Comparison of ENCODE assay signal across 8 mouse cellular contexts in the genomic region with DNA sequence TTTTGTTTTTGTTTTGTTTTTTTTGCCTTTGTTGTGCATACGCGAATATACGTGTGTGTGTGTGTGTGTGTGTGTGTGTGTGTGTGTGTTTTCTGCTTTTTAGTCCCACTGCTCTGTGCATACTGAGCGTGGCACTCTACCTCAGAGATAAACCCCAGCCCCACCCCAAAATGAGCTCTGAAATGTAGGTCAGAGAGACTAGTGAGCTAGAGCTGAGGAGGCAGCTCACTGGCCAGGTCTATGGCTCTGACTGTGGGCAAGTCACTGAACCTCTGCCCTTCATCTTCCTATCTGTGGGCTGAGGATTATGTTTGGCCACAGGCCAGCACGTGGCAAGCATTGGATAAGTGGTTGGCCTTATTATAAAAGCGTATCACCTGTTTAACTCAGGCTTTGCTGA. TPM values are rescaled to one million over a fixed set of nuclear protein-coding genes. Genes with fewer than 3 reads are reported as not detected.
DNase-seq lines count a peak whose midpoint lies in the region; ATAC-seq and TF ChIP-seq lines count a peak whose summit lies in the region.
"Had no signal": no experiment of that assay in that cellular context is flagged by ENCODE, and none has a peak within 500 bp of the region (broad histone marks: within the 10 kb centered on the region; RNA-seq: fewer than 3 reads in every experiment).

No protein-coding gene starts in this region.

- no peak for TF ChIP-seq POLR2A in kidney, adult 2 months (IDR thresholded peaks at IDR 0.05; ENCODE audit: low read depth, low read length)

- no peak overlapping the region for H3K27ac ChIP-seq in embryonic facial prominence, embryonic 10.5 days (replicated peaks)
- H3K27ac ChIP-seq in kidney, adult 2 months (ENCODE audit: insufficient read depth, low read depth, low read length), result no peak overlapping the region
- H3K27ac ChIP-seq in midbrain, embryonic 12.5 days (replicated peaks), result no peak overlapping the region

- H3K4me3 ChIP-seq in embryonic facial prominence, embryonic 10.5 days, result peak overlapping the region; percentile 95
- peak overlapping the region; percentile 4; the same call in 1 of the 2 replicates for H3K4me3 ChIP-seq in kidney, adult 2 months (ENCODE audit: insufficient read depth, low read depth, low read length)
- 0 out of 2 replicates have a peak overlapping the region, but pooled peaks have one; percentile 96 for H3K4me3 ChIP-seq in midbrain, embryonic 12.5 days

- no peaks in the 10 kb centered on the region for H3K27me3 ChIP-seq in embryonic facial prominence, embryonic 10.5 days (replicated peaks; ENCODE audit: low read depth, poor library complexity, severe bottlenecking)
- no peaks in the 10 kb centered on the region for H3K27me3 ChIP-seq in kidney, adult 2 months (replicated peaks; ENCODE audit: control insufficient read depth, insufficient read depth, low read length)
- H3K27me3 ChIP-seq in midbrain, embryonic 12.5 days, result no peaks in the 10 kb centered on the region

- H3K36me3 ChIP-seq in embryonic facial prominence, embryonic 10.5 days (replicated peaks), result no peaks in the 10 kb centered on the region
- H3K36me3 ChIP-seq in kidney, adult 2 months (ENCODE audit: control insufficient read depth, insufficient read depth, low read length), result no peaks in the 10 kb centered on the region
- no peaks in the 10 kb centered on the region for H3K36me3 ChIP-seq in midbrain, embryonic 12.5 days

- no peak for TF ChIP-seq CTCF in kidney, adult 2 months (conservative IDR thresholded peaks at IDR 0.05; ENCODE audit: insufficient read depth, insufficient read length, low read depth, low read length)

- H3K4me2 ChIP-seq in midbrain, embryonic 12.5 days (replicated peaks), result peak overlapping the region; percentile 77

- WGBS in embryonic facial prominence, embryonic 10.5 days, result 71% methylated on average over 6 of the region's 6 CpGs
- WGBS in kidney, adult 2 months, result 40% methylated on average over 6 of the region's 6 CpGs
- 60% methylated on average over 6 of the region's 6 CpGs for WGBS in midbrain, embryonic 12.5 days

- H3K9me3 ChIP-seq in embryonic facial prominence, embryonic 10.5 days, result no peaks in the 10 kb centered on the region
- no peaks in the 10 kb centered on the region for H3K9me3 ChIP-seq in midbrain, embryonic 12.5 days

- ATAC-seq in midbrain, embryonic 12.5 days (ENCODE audit: low FRiP score, low read depth), result no peak

- DNase-seq in spleen, postnatal 10 days (ENCODE audit: low spot score in 2 of 2), result peak; percentile 13 to 46
- no peak for DNase-seq in spleen, adult 18-20 months
- DNase-seq in embryonic facial prominence, embryonic 10.5 days (ENCODE audit: low spot score), result no peak
- DNase-seq in kidney, adult 2 months, result peak; percentile 54
- no peak for DNase-seq in right cerebral cortex, postnatal 10 days (ENCODE audit: low spot score in 2 of 2)
- no peak for DNase-seq in left cerebral cortex, postnatal 25 days (ENCODE audit: low spot score in 2 of 2)

- peaks cover 46% of the 10 kb centered on the region for H3K4me1 ChIP-seq in embryonic facial prominence, embryonic 10.5 days
- peaks cover 10% of the 10 kb centered on the region for H3K4me1 ChIP-seq in kidney, adult 2 months (ENCODE audit: control insufficient read depth, insufficient read depth, low read length)
- H3K4me1 ChIP-seq in midbrain, embryonic 12.5 days, result peaks cover 19% of the 10 kb centered on the region

- intact Hi-C loops in left cerebral cortex, postnatal 25 days (cut with DNase I), result loop anchor here (2.0 kb wide), 1 partner anchor 467 kb away; no protein-coding TSS in a partner anchor

- 0 out of 2 replicates have a peak overlapping the region, but pooled peaks have one; percentile 11 for H3K9ac ChIP-seq in midbrain, embryonic 12.5 days (replicated peaks)

RNA-seq across cellular contexts. Expression of gene Aagab, which starts 1.4 kb away (rescaled TPM):
- 37.4 and 38.4 TPM in 2 replicates for polyA plus RNA-seq in embryonic facial prominence, embryonic 10.5 days (2016; fragmentation: Nextera tagmentation; extraction: Ambion mirVana)
- polyA plus RNA-seq in kidney, adult 2 months (2012; rRNA removed), result 15.7 and 18.3 TPM in 2 replicates
- 56.5 and 57.3 TPM in 2 replicates for polyA plus RNA-seq in midbrain, embryonic 12.5 days (2016; fragmentation: Nextera tagmentation; extraction: Ambion mirVana)
- 10 to 100 TPM; 51.2 to 51.3 TPM for total RNA-seq in left cerebral cortex, postnatal 25 days (2021)

RNA-seq across cellular contexts. Expression of gene Iqch, which starts 1.6 kb away (rescaled TPM):
- polyA plus RNA-seq in embryonic facial prominence, embryonic 10.5 days (2016; fragmentation: Nextera tagmentation; extraction: Ambion mirVana), result 0.09 TPM in 1 of 2 replicates, not detected in the other
- polyA plus RNA-seq in kidney, adult 2 months (2012; rRNA removed), result 0.04 and 0.06 TPM in 2 replicates
- polyA plus RNA-seq in midbrain, embryonic 12.5 days (2016; fragmentation: Nextera tagmentation; extraction: Ambion mirVana), result not detected in 2 replicates
- under 1 TPM in 1 of 2 experiments, not detected in 1; 0.14 TPM for total RNA-seq in left cerebral cortex, postnatal 25 days (2021)
- total RNA-seq: heart, adult 2 months had no signal

Comparison
In these comparisons a context has a peak if more than half of its experiments do, and no peak if none do; other contexts are left out.
1. DNase-seq: peak in spleen, postnatal 10 days (2 of 2) and kidney, adult 2 months (single experiment); none in spleen, adult 18-20 months (0 of 2), embryonic facial prominence, embryonic 10.5 days (single experiment), right cerebral cortex, postnatal 10 days (0 of 2) and left cerebral cortex, postnatal 25 days (0 of 2).
2. H3K4me3 ChIP-seq: peak in every context shown above with its lines; median percentile 96 in midbrain, embryonic 12.5 days; 95 in embryonic facial prominence, embryonic 10.5 days; 4 in kidney, adult 2 months.